Mouse (Mus musculus): ENCODE data around the gene Fto. TPM values are rescaled to one million over a fixed set of nuclear protein-coding genes. Genes with fewer than 3 reads are reported as not detected.

The Fto gene
- polyA plus RNA-seq, 1 experiment: 151 TPM

DNA sequence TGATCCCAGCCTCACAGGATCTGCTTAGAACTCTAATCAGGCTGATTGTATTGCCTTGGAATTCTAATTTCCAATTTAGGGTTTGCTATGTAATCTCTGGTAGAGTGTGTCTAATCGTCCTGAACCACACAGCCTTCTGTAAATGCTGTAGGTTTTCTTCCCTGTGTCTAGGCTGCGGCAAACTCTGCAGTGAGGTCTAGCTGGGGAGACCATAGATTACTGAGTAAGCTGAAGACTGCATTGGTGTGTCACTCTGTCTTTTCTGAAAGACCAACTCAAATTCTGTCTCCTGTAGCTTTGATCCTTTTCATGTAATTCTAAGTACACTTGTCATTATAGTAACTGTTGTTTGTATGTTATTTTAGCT, 253.2 kb downstream of the Fto start:
- DNase-seq: no peak
- peaks cover 15% of the 10 kb centered on the region for H3K4me1 ChIP-seq (ENCODE audit: control insufficient read depth, insufficient read depth, low read length)
- TF ChIP-seq CTCF (IDR thresholded peaks at IDR 0.05; ENCODE audit: borderline replicate concordance, insufficient read depth, low read depth, low read length): no peak
- no peak for TF ChIP-seq POLR2A (IDR thresholded peaks at IDR 0.05; ENCODE audit: borderline replicate concordance, insufficient read depth, low read length)
- H3K27me3 ChIP-seq (ENCODE audit: control insufficient read depth, insufficient read depth, low read length): no peaks in the 10 kb centered on the region
- H3K27ac ChIP-seq (ENCODE audit: insufficient read depth, low read length): no peak overlapping the region; the same call in 1 of the 2 replicates
- 79% methylated on average over 2 of the region's 2 CpGs for WGBS
- H3K4me3 ChIP-seq (replicated peaks; ENCODE audit: insufficient read depth, low read depth, low read length): no peak overlapping the region

DNA sequence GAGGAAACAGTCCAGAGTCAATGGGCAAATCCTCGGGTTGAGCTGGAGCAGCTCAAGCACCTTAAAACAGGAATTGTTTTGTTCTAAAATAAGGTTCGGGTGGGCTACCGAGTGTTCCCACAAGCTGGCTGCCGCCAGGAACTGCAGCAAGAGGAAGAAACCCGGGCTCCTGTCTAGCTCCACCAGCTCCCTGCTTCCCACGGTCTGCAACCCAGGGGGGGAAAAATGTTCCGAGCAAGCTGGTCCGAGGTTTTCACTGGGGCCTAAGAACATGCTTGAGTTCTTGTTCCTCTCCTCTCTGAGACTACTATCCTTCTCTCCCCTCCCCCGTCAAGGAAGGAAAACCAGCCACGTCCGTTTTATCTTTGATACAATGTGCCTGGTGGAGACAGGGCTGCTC, 256.5 kb downstream of the Fto start:
- H3K4me1 ChIP-seq (ENCODE audit: control insufficient read depth, insufficient read depth, low read length): peaks cover 21% of the 10 kb centered on the region
- no peak overlapping the region for H3K27ac ChIP-seq (ENCODE audit: insufficient read depth, low read length)
- TF ChIP-seq POLR2A (IDR thresholded peaks at IDR 0.05; ENCODE audit: borderline replicate concordance, insufficient read depth, low read length) (no peak), CTCF (IDR thresholded peaks at IDR 0.05; ENCODE audit: borderline replicate concordance, insufficient read depth, low read depth, low read length) (no peak)
- DNase-seq: no peak
- H3K4me3 ChIP-seq (replicated peaks; ENCODE audit: insufficient read depth, low read depth, low read length): no peak overlapping the region
- 71% methylated on average over 11 of the region's 11 CpGs for WGBS
- no peaks in the 10 kb centered on the region for H3K27me3 ChIP-seq (ENCODE audit: control insufficient read depth, insufficient read depth, low read length)

GRCm38 (mm10) chr8:91570809-91571208, 257.5 kb downstream of the Fto start:
- WGBS: 84% methylated on average over 7 of the region's 7 CpGs
- no peaks in the 10 kb centered on the region for H3K27me3 ChIP-seq (ENCODE audit: control insufficient read depth, insufficient read depth, low read length)
- DNase-seq: no peak
- peaks cover 21% of the 10 kb centered on the region for H3K4me1 ChIP-seq (ENCODE audit: control insufficient read depth, insufficient read depth, low read length)
- TF ChIP-seq POLR2A (IDR thresholded peaks at IDR 0.05; ENCODE audit: borderline replicate concordance, insufficient read depth, low read length): no peak
- TF ChIP-seq CTCF (IDR thresholded peaks at IDR 0.05; ENCODE audit: borderline replicate concordance, insufficient read depth, low read depth, low read length): no peak
- no peak overlapping the region for H3K4me3 ChIP-seq (replicated peaks; ENCODE audit: insufficient read depth, low read depth, low read length)
- H3K27ac ChIP-seq (ENCODE audit: insufficient read depth, low read length): no peak overlapping the region

DNA sequence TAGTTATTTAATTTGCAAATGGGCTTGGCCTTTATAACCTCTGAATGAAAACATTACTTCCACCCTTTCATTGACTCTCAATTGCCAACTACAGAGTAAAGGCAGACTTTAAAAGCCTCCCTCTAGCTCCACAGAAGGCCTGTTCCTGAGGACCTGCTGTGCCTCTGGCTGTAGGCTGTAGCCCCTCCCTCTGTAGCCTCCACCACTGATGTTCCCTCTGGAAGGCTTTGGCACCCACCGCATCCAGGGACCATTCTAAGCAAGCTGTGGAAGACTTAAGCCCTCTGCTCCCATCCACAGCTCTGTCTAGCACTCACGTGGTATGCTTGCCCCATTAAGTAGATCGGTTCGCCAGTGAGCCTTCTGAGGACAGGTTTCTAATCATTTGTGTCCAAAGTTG, 258.7 kb downstream of the Fto start:
- H3K27me3 ChIP-seq (ENCODE audit: control insufficient read depth, insufficient read depth, low read length): no peaks in the 10 kb centered on the region
- TF ChIP-seq POLR2A (IDR thresholded peaks at IDR 0.05; ENCODE audit: borderline replicate concordance, insufficient read depth, low read length) (no peak), CTCF (IDR thresholded peaks at IDR 0.05; ENCODE audit: borderline replicate concordance, insufficient read depth, low read depth, low read length) (no peak)
- no peak for DNase-seq
- H3K4me3 ChIP-seq (replicated peaks; ENCODE audit: insufficient read depth, low read depth, low read length): no peak overlapping the region
- no peak overlapping the region for H3K27ac ChIP-seq (ENCODE audit: insufficient read depth, low read length)
- peaks cover 21% of the 10 kb centered on the region for H3K4me1 ChIP-seq (ENCODE audit: control insufficient read depth, insufficient read depth, low read length)
- 43% methylated on average over 4 of the region's 4 CpGs for WGBS

GRCm38 (mm10) chr8:91572630-91573029, 259.3 kb downstream of the Fto start:
- whole genome bisulfite sequencing: 21% methylated on average over 4 of the region's 4 CpGs
- no peak for TF ChIP-seq POLR2A (IDR thresholded peaks at IDR 0.05; ENCODE audit: borderline replicate concordance, insufficient read depth, low read length)
- TF ChIP-seq CTCF (IDR thresholded peaks at IDR 0.05; ENCODE audit: borderline replicate concordance, insufficient read depth, low read depth, low read length): no peak
- peaks cover 21% of the 10 kb centered on the region for H3K4me1 ChIP-seq (ENCODE audit: control insufficient read depth, insufficient read depth, low read length)
- no peaks in the 10 kb centered on the region for H3K27me3 ChIP-seq (ENCODE audit: control insufficient read depth, insufficient read depth, low read length)
- H3K27ac ChIP-seq (ENCODE audit: insufficient read depth, low read length): no peak overlapping the region
- no peak for DNase-seq
- no peak overlapping the region for H3K4me3 ChIP-seq (replicated peaks; ENCODE audit: insufficient read depth, low read depth, low read length)

DNA sequence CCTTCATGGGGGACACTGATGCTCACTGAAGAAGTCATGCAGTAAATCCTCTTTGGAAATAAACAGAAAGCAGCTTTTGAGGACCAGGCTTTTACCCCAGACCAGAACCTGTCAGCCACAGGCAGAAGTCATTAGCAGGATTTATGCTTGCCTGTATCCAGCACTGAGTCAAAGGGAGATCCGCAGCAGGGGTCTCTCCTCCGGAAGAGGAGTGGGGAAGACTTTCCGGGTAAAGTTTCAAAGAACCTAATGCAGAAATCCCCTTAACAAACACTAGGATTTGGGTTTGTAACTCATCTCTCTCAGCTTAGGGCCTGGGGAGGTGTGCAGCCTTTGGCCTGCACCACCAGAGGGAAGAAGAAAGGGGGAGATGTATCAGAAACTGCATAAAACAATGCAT, 262.3 kb downstream of the Fto start:
- Histone ChIP-seq H3K27ac (ENCODE audit: insufficient read depth, low read length) (no peak overlapping the region), H3K4me1 (ENCODE audit: control insufficient read depth, insufficient read depth, low read length) (peaks cover 13% of the 10 kb centered on the region), H3K27me3 (ENCODE audit: control insufficient read depth, insufficient read depth, low read length) (no peaks in the 10 kb centered on the region), H3K4me3 (replicated peaks; ENCODE audit: insufficient read depth, low read depth, low read length) (no peak overlapping the region)
- 67% methylated on average over 3 of the region's 3 CpGs for WGBS
- TF ChIP-seq POLR2A (IDR thresholded peaks at IDR 0.05; ENCODE audit: borderline replicate concordance, insufficient read depth, low read length) (no peak), CTCF (IDR thresholded peaks at IDR 0.05; ENCODE audit: borderline replicate concordance, insufficient read depth, low read depth, low read length) (no peak)
- no peak for DNase-seq

- no peak for DNase-seq
- H3K27ac ChIP-seq (ENCODE audit: insufficient read depth, low read length): no peak overlapping the region
- WGBS: 75% methylated on average over 17 of the region's 17 CpGs
- H3K4me1 ChIP-seq (ENCODE audit: control insufficient read depth, insufficient read depth, low read length): peaks cover 11% of the 10 kb centered on the region
- TF ChIP-seq CTCF (IDR thresholded peaks at IDR 0.05; ENCODE audit: borderline replicate concordance, insufficient read depth, low read depth, low read length): no peak
- no peak for TF ChIP-seq POLR2A (IDR thresholded peaks at IDR 0.05; ENCODE audit: borderline replicate concordance, insufficient read depth, low read length)
- no peak overlapping the region for H3K4me3 ChIP-seq (replicated peaks; ENCODE audit: insufficient read depth, low read depth, low read length)
- H3K27me3 ChIP-seq (ENCODE audit: control insufficient read depth, insufficient read depth, low read length): no peaks in the 10 kb centered on the region
These were observed 263.0 kb downstream of the Fto start for GRCm38 (mm10) chr8:91576086-91576917.

GRCm38 (mm10) chr8:91576918-91577241, 263.6 kb downstream of the Fto start:
- H3K27ac ChIP-seq (ENCODE audit: insufficient read depth, low read length): no peak overlapping the region
- H3K4me3 ChIP-seq (replicated peaks; ENCODE audit: insufficient read depth, low read depth, low read length): no peak overlapping the region
- H3K4me1 ChIP-seq (ENCODE audit: control insufficient read depth, insufficient read depth, low read length): peaks cover 10% of the 10 kb centered on the region
- no peak for DNase-seq
- 84% methylated on average over 6 of the region's 6 CpGs for WGBS
- no peak for TF ChIP-seq CTCF (IDR thresholded peaks at IDR 0.05; ENCODE audit: borderline replicate concordance, insufficient read depth, low read depth, low read length)
- TF ChIP-seq POLR2A (IDR thresholded peaks at IDR 0.05; ENCODE audit: borderline replicate concordance, insufficient read depth, low read length): no peak
- no peaks in the 10 kb centered on the region for H3K27me3 ChIP-seq (ENCODE audit: control insufficient read depth, insufficient read depth, low read length)
